Mouse (Mus musculus) urinary bladder, postnatal 4 days (tissue): ENCODE results near the gene Rnpep.
A peak's percentile ranks its signal among the peaks of the same experiment; 100 is the strongest.

ENCODE experiments used
- DNase-seq, 2 experiments: peaks; one replicate each; pipeline ENCODE4 v3.0.0; 2021 to 2022; ENCODE audit warnings: low spot score in 2 of 2

Gene Rnpep

GRCm38 (mm10) chr1:135283826-135284291 lies at the start of gene Rnpep:
TSS of gene Rnpep (minus strand) at chr1:135284084.
- peak; percentile 65 to 69 for DNase-seq

- DNase-seq, result no peak
These were observed 46.7 kb upstream of the Rnpep start for GRCm38 (mm10) chr1:135330578-135330977.

- DNase-seq, result no peak
These were observed 44.5 kb upstream of the Rnpep start for GRCm38 (mm10) chr1:135328368-135328767.

- no peak for DNase-seq
These were observed 42.0 kb upstream of the Rnpep start for GRCm38 (mm10) chr1:135325934-135326333.

GRCm38 (mm10) chr1:135324571-135324970 lies 40.7 kb upstream of the Rnpep start, which contains the start of gene Lmod1:
TSS of gene Lmod1 (plus strand) at chr1:135324807.
- DNase-seq, result peak; percentile 68 to 71

- DNase-seq, result no peak
These were observed 39.5 kb upstream of the Rnpep start for GRCm38 (mm10) chr1:135323367-135323901.

- DNase-seq, result peak; percentile 90 to 93
These were observed 29.6 kb upstream of the Rnpep start, which contains the start of gene Timm17a for GRCm38 (mm10) chr1:135313284-135314031. TSS of gene Timm17a (minus strand) at chr1:135313778.

- no peak for DNase-seq
These were observed 28.3 kb upstream of the Rnpep start for GRCm38 (mm10) chr1:135312201-135312600.

GRCm38 (mm10) chr1:135311356-135311755 lies 27.5 kb upstream of the Rnpep start:
- no peak for DNase-seq

GRCm38 (mm10) chr1:135290908-135291307 lies 7.0 kb upstream of the Rnpep start:
- no peak for DNase-seq

GRCm38 (mm10) chr1:135286311-135286710 lies 2.4 kb upstream of the Rnpep start:
- DNase-seq, result no peak

- peak in 1 of 2 experiments; percentile 26 for DNase-seq
These were observed 528 bp downstream of the Rnpep start for GRCm38 (mm10) chr1:135283287-135283825.

GRCm38 (mm10) chr1:135282536-135283286 lies 1.2 kb downstream of the Rnpep start:
- no peak for DNase-seq

GRCm38 (mm10) chr1:135281841-135282240 lies 2.0 kb downstream of the Rnpep start:
- DNase-seq, result no peak

- DNase-seq, result peak; percentile 43 to 67
These were observed 3.2 kb downstream of the Rnpep start for GRCm38 (mm10) chr1:135280646-135281045.

- DNase-seq, result no peak
These were observed 12.5 kb downstream of the Rnpep start for GRCm38 (mm10) chr1:135271371-135271770.

- DNase-seq, result no peak
These were observed 16.0 kb downstream of the Rnpep start for GRCm38 (mm10) chr1:135267663-135268446.

- no peak for DNase-seq
These were observed 18.1 kb downstream of the Rnpep start for GRCm38 (mm10) chr1:135265834-135266233.

- no peak for DNase-seq
These were observed 20.6 kb downstream of the Rnpep start for GRCm38 (mm10) chr1:135263316-135263715.

GRCm38 (mm10) chr1:135262329-135262728 lies 21.6 kb downstream of the Rnpep start:
- no peak for DNase-seq

- no peak for DNase-seq
These were observed 23.0 kb downstream of the Rnpep start for GRCm38 (mm10) chr1:135260931-135261330.
